Mouse (Mus musculus) hindbrain, embryonic 12.5 days (tissue): ENCODE data around the gene Cep170b. TPM values are rescaled to one million over a fixed set of nuclear protein-coding genes. Genes with fewer than 3 reads are reported as not detected.

Source experiments
- ATAC-seq: fragments of 200-750 bp; cut with Nextera tagmentation; 2 replicates; pipeline ENCODE4 v1.8.0; 2017; ENCODE audit warnings: moderate TSS enrichment; ENCODE audit not compliant: low FRiP score
- H3K27ac ChIP-seq: fragments of 300-500 bp; sonication (generic); 2 replicates; pipeline ENCODE4 v1.5.1; 2016; ENCODE audit warnings: mild to moderate bottlenecking
- H3K27me3 ChIP-seq: fragments of 300-500 bp; sonication (generic); 2 replicates; pipeline ENCODE4 v1.6.1; 2016; ENCODE audit warnings: mild to moderate bottlenecking
- H3K36me3 ChIP-seq: fragments of 300-500 bp; sonication (generic); 2 replicates; pipeline ENCODE4 v1.6.1; 2016; ENCODE audit warnings: mild to moderate bottlenecking
- H3K4me1 ChIP-seq: fragments of 300-500 bp; sonication (generic); 2 replicates; pipeline ENCODE4 v1.6.1; 2016
- H3K4me2 ChIP-seq: fragments of 300-500 bp; sonication (generic); replicated peaks from 2 replicates; pipeline ENCODE4 v1.6.1; 2016; ENCODE audit warnings: mild to moderate bottlenecking
- H3K4me3 ChIP-seq: fragments of 300-500 bp; sonication (generic); 2 replicates; pipeline ENCODE4 v1.5.1; 2016; ENCODE audit warnings: mild to moderate bottlenecking
- H3K9ac ChIP-seq: fragments of 300-500 bp; sonication (generic); 2 replicates; pipeline ENCODE4 v1.6.1; 2016; ENCODE audit warnings: mild to moderate bottlenecking, moderate library complexity
- H3K9me3 ChIP-seq: fragments of 300-500 bp; sonication (generic); replicated peaks from 2 replicates; pipeline ENCODE4 v1.6.1; 2016; ENCODE audit warnings: mild to moderate bottlenecking
- WGBS: fragments of 180-500 bp; shearing (Covaris S2); methylation state at CpG from one replicate; pipeline ENCODE4 v1.1.7; 2016; 5-methylcytosine and 5-hydroxymethylcytosine counted together
- polyA plus RNA-seq: library from polyadenylated mRNA; unstranded; fragments of >200 nt; fragmentation: Nextera tagmentation; extraction: Ambion mirVana; gene quantifications from 2 replicates; pipeline ENCODE4 v1.2.1, GENCODE M21; 2016

Gene Cep170b
- polyA plus RNA-seq, 1 experiment from 2014 or later, result 28.5 TPM

GRCm38 (mm10) chr12:112761411-112761810, 41.2 kb downstream of the Cep170b start:
- H3K27me3 ChIP-seq, result no peaks in the 10 kb centered on the region
- no peaks in the 10 kb centered on the region for H3K36me3 ChIP-seq
- no peak overlapping the region for H3K9ac ChIP-seq
- 82% methylated on average over 4 of the region's 4 CpGs for WGBS
- no peak for ATAC-seq
- no peak overlapping the region for H3K4me2 ChIP-seq
- H3K27ac ChIP-seq, result no peak overlapping the region
- no peaks in the 10 kb centered on the region for H3K9me3 ChIP-seq
- no peaks in the 10 kb centered on the region for H3K4me1 ChIP-seq
- no peak overlapping the region for H3K4me3 ChIP-seq

- Histone ChIP-seq H3K27ac (no peak overlapping the region), H3K9ac (no peak overlapping the region), H3K4me1 (no peaks in the 10 kb centered on the region), H3K4me2 (no peak overlapping the region), H3K9me3 (no peaks in the 10 kb centered on the region), H3K36me3 (no peaks in the 10 kb centered on the region), H3K4me3 (no peak overlapping the region), H3K27me3 (no peaks in the 10 kb centered on the region)
- 87% methylated on average over 3 of the region's 3 CpGs for WGBS
- ATAC-seq, result no peak
Observed at GRCm38 (mm10) chr12:112762018-112762417, 41.8 kb downstream of the Cep170b start.

- Histone ChIP-seq H3K4me1 (no peaks in the 10 kb centered on the region), H3K27me3 (no peaks in the 10 kb centered on the region), H3K9ac (no peak overlapping the region), H3K4me2 (no peak overlapping the region), H3K4me3 (no peak overlapping the region), H3K36me3 (no peaks in the 10 kb centered on the region), H3K27ac (no peak overlapping the region), H3K9me3 (no peaks in the 10 kb centered on the region)
- ATAC-seq, result no peak
- 74% methylated on average over 4 of the region's 4 CpGs for WGBS
Observed at GRCm38 (mm10) chr12:112763176-112763575, 42.9 kb downstream of the Cep170b start.

GRCm38 (mm10) chr12:112764141-112764540, 43.9 kb downstream of the Cep170b start:
- ATAC-seq, result no peak
- Histone ChIP-seq H3K4me3 (no peak overlapping the region), H3K36me3 (no peaks in the 10 kb centered on the region), H3K27ac (no peak overlapping the region), H3K9ac (no peak overlapping the region), H3K4me2 (no peak overlapping the region), H3K9me3 (no peaks in the 10 kb centered on the region), H3K4me1 (no peaks in the 10 kb centered on the region), H3K27me3 (no peaks in the 10 kb centered on the region)
- WGBS, result 84% methylated on average over 5 of the region's 5 CpGs

- Histone ChIP-seq H3K9ac (no peak overlapping the region), H3K4me2 (no peak overlapping the region), H3K27ac (no peak overlapping the region), H3K4me1 (no peaks in the 10 kb centered on the region), H3K4me3 (no peak overlapping the region), H3K9me3 (no peaks in the 10 kb centered on the region), H3K27me3 (no peaks in the 10 kb centered on the region), H3K36me3 (no peaks in the 10 kb centered on the region)
- 90% methylated on average over 7 of the region's 7 CpGs for WGBS
- no peak for ATAC-seq
Observed at GRCm38 (mm10) chr12:112764991-112765390, 44.7 kb downstream of the Cep170b start.

- H3K4me1 ChIP-seq, result no peaks in the 10 kb centered on the region
- no peak overlapping the region for H3K4me3 ChIP-seq
- H3K4me2 ChIP-seq, result no peak overlapping the region
- no peak for ATAC-seq
- no peaks in the 10 kb centered on the region for H3K27me3 ChIP-seq
- H3K9me3 ChIP-seq, result no peaks in the 10 kb centered on the region
- no peaks in the 10 kb centered on the region for H3K36me3 ChIP-seq
- 93% methylated on average over 7 of the region's 7 CpGs for WGBS
- no peak overlapping the region for H3K9ac ChIP-seq
- H3K27ac ChIP-seq, result no peak overlapping the region
Observed at GRCm38 (mm10) chr12:112766586-112766985, 46.3 kb downstream of the Cep170b start.

- Histone ChIP-seq H3K27ac (no peak overlapping the region), H3K4me3 (no peak overlapping the region), H3K9me3 (no peaks in the 10 kb centered on the region), H3K27me3 (no peaks in the 10 kb centered on the region), H3K9ac (no peak overlapping the region), H3K4me1 (no peaks in the 10 kb centered on the region), H3K36me3 (no peaks in the 10 kb centered on the region), H3K4me2 (no peak overlapping the region)
- 92% methylated on average over 16 of the region's 16 CpGs for WGBS
- no peak for ATAC-seq
Observed at GRCm38 (mm10) chr12:112767036-112767890, 47.0 kb downstream of the Cep170b start.

- H3K9me3 ChIP-seq, result no peaks in the 10 kb centered on the region
- no peak for ATAC-seq
- H3K9ac ChIP-seq, result no peak overlapping the region
- no peak overlapping the region for H3K4me3 ChIP-seq
- 90% methylated on average over 8 of the region's 8 CpGs for WGBS
- no peaks in the 10 kb centered on the region for H3K4me1 ChIP-seq
- no peaks in the 10 kb centered on the region for H3K36me3 ChIP-seq
- no peaks in the 10 kb centered on the region for H3K27me3 ChIP-seq
- H3K27ac ChIP-seq, result no peak overlapping the region
- no peak overlapping the region for H3K4me2 ChIP-seq
Observed at GRCm38 (mm10) chr12:112768166-112768565, 47.9 kb downstream of the Cep170b start.

GRCm38 (mm10) chr12:112769031-112769430, 48.8 kb downstream of the Cep170b start:
- Histone ChIP-seq H3K4me1 (no peaks in the 10 kb centered on the region), H3K9ac (no peak overlapping the region), H3K4me3 (no peak overlapping the region), H3K9me3 (no peaks in the 10 kb centered on the region), H3K4me2 (no peak overlapping the region), H3K27me3 (no peaks in the 10 kb centered on the region), H3K36me3 (no peaks in the 10 kb centered on the region), H3K27ac (no peak overlapping the region)
- ATAC-seq, result no peak
- 84% methylated on average over 6 of the region's 6 CpGs for WGBS

- WGBS, result 79% methylated on average over 2 of the region's 2 CpGs
- no peak overlapping the region for H3K4me3 ChIP-seq
Observed at GRCm38 (mm10) chr12:112769751-112770150, 49.5 kb downstream of the Cep170b start.

GRCm38 (mm10) chr12:112770396-112770795, 50.1 kb downstream of the Cep170b start:
- Histone ChIP-seq H3K27me3 (no peaks in the 10 kb centered on the region), H3K9me3 (no peaks in the 10 kb centered on the region), H3K9ac (no peak overlapping the region), H3K4me2 (no peak overlapping the region), H3K4me3 (no peak overlapping the region), H3K27ac (no peak overlapping the region), H3K36me3 (no peaks in the 10 kb centered on the region), H3K4me1 (no peaks in the 10 kb centered on the region)
- no peak for ATAC-seq
- 70% methylated on average over 4 of the region's 4 CpGs for WGBS

More at GRCm38 (mm10) chr12:112769751-112770150, 49.5 kb downstream of the Cep170b start:
- H3K4me1 ChIP-seq, result no peaks in the 10 kb centered on the region
- no peak overlapping the region for H3K27ac ChIP-seq
- no peaks in the 10 kb centered on the region for H3K27me3 ChIP-seq
- no peaks in the 10 kb centered on the region for H3K36me3 ChIP-seq
- no peak for ATAC-seq
- H3K4me2 ChIP-seq, result no peak overlapping the region
- no peaks in the 10 kb centered on the region for H3K9me3 ChIP-seq
- no peak overlapping the region for H3K9ac ChIP-seq

- 90% methylated on average over 14 of the region's 14 CpGs for WGBS
- Histone ChIP-seq H3K27ac (no peak overlapping the region), H3K9ac (no peak overlapping the region), H3K27me3 (no peaks in the 10 kb centered on the region), H3K4me2 (no peak overlapping the region), H3K36me3 (no peaks in the 10 kb centered on the region), H3K9me3 (no peaks in the 10 kb centered on the region), H3K4me1 (no peaks in the 10 kb centered on the region), H3K4me3 (no peak overlapping the region)
- ATAC-seq, result no peak
Observed at GRCm38 (mm10) chr12:112772306-112772705, 52.1 kb downstream of the Cep170b start.

- WGBS, result 43% methylated on average over 9 of the region's 9 CpGs
- Histone ChIP-seq H3K36me3 (no peaks in the 10 kb centered on the region), H3K9ac (no peak overlapping the region), H3K4me1 (no peaks in the 10 kb centered on the region), H3K9me3 (no peaks in the 10 kb centered on the region), H3K4me3 (no peak overlapping the region), H3K27ac (no peak overlapping the region), H3K27me3 (no peaks in the 10 kb centered on the region), H3K4me2 (no peak overlapping the region)
- no peak for ATAC-seq
Observed at GRCm38 (mm10) chr12:112773366-112773765, 53.1 kb downstream of the Cep170b start.
